Mouse (Mus musculus) lung, postnatal 0 days (tissue): Measurements from ENCODE around the gene Gpat3. TPM values are rescaled to one million over a fixed set of nuclear protein-coding genes. Genes with fewer than 3 reads are reported as not detected.
A peak's percentile ranks its signal among the peaks of the same experiment; 100 is the strongest.

Source experiments
- ATAC-seq: fragments of 200-750 bp; cut with Nextera tagmentation; 2 replicates; pipeline ENCODE4 v1.8.0; 2017; ENCODE audit warnings: moderate library complexity
- DNase-seq: peaks from one replicate; pipeline ENCODE4 v3.0.0-alpha.2; 2016; ENCODE audit warnings: low spot score
- H3K27ac ChIP-seq: fragments of 300-500 bp; sonication (generic); 2 replicates; pipeline ENCODE4 v1.5.1; 2014; ENCODE audit warnings: antibody characterized with exemption, mild to moderate bottlenecking, low read length, mixed read lengths
- H3K27me3 ChIP-seq: fragments of 300-500 bp; sonication (generic); replicated peaks from 2 replicates; pipeline ENCODE4 v1.6.1; 2014; ENCODE audit warnings: low read length, mixed read lengths; ENCODE audit not compliant: insufficient read depth
- H3K36me3 ChIP-seq: fragments of 300-500 bp; sonication (generic); 2 replicates; pipeline ENCODE4 v1.6.1; 2014; ENCODE audit warnings: low read length, mixed read lengths; ENCODE audit not compliant: insufficient read depth
- H3K4me1 ChIP-seq: fragments of 300-500 bp; sonication (generic); 2 replicates; pipeline ENCODE4 v1.6.1; 2014; ENCODE audit warnings: antibody characterized with exemption, low read depth, low read length, mixed read lengths; ENCODE audit not compliant: insufficient read depth
- H3K4me2 ChIP-seq: fragments of 300-500 bp; sonication (generic); replicated peaks from 2 replicates; pipeline ENCODE4 v1.6.1; 2014; ENCODE audit warnings: low read depth, mild to moderate bottlenecking, low read length, moderate library complexity, mixed read lengths
- H3K4me3 ChIP-seq: fragments of 300-500 bp; sonication (generic); 2 replicates; pipeline ENCODE4 v1.5.1; 2014; ENCODE audit warnings: low read depth, low read length
- H3K9ac ChIP-seq: fragments of 300-500 bp; sonication (generic); replicated peaks from 2 replicates; pipeline ENCODE4 v1.6.1; 2014; ENCODE audit warnings: low read depth, mild to moderate bottlenecking
- H3K9me3 ChIP-seq: fragments of 300-500 bp; sonication (generic); 2 replicates; pipeline ENCODE4 v1.6.1; 2016; ENCODE audit warnings: low read length, mixed read lengths
- CTCF ChIP-seq: IDR thresholded peaks from 2 replicates; pipeline ENCODE4 v1.5.1; 2016; ENCODE audit warnings: antibody characterized with exemption, mild to moderate bottlenecking
- EP300 ChIP-seq: IDR thresholded peaks from 2 replicates; pipeline ENCODE4 v1.6.1; 2016; ENCODE audit warnings: antibody characterized with exemption, mild to moderate bottlenecking, control low read depth
- WGBS: fragments of 180-500 bp; shearing (Covaris S2); extraction: QIAGEN DNeasy Blood & Tissue Kit; methylation state at CpG from one replicate; pipeline ENCODE4 v1.1.7; 2014; 5-methylcytosine and 5-hydroxymethylcytosine counted together
- polyA plus RNA-seq: library from polyadenylated mRNA; unstranded; fragments of >200 nt; fragmentation: Nextera tagmentation; extraction: Ambion mirVana; gene quantifications from 2 replicates; pipeline ENCODE4 v1.2.1, GENCODE M21; 2015

Gpat3 gene
- polyA plus RNA-seq, result 2.3 and 2.9 TPM in 2 replicates

- WGBS, result 1% methylated on average over 16 of the region's 16 CpGs
- ATAC-seq, result peak; percentile 13; the same call in 1 of the 2 replicates
Measured at GRCm38 (mm10) chr5:100845485-100845847, at the start of gene Gpat3. TSS of gene Gpat3 (plus strand) at chr5:100845713.

DNA sequence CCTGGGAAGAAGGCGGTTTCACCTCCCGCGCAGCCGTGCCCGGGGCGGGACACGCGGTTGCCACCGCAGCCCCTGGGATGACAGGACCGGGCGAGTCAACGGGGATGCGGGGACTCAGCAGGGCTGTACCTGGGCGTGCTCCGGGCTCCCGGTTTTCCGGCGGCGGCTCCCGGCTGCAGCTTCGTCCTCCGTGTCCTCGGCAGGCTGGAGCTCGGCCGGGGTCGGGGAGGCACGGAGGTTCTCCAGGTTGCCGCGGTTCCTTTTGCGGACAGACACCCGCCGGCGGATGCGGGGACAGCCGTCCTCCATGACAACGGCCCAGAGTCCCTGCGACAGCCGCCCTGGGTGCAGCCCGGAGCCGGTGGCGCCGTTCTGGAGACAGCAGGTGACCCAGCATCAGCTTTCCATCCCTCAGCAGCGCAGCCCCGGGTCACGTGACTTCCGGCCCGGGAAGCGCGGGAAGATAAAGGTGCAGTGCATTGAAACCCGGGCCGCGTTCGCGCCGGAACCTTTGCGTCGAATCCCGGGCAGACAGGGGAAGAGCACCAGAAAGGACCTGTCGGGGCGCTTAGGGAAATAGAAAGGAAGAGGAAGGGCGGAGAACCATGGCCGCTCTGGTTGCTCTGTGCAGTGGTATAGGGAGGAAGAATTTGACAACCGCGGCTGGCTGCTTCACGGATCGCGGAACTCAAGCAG lies 47.2 kb upstream of the Gpat3 start, which contains the start of the genes Helq and Mrps18c:
Gene Helq (minus strand): TSS at position 434 of the 696 bp plus-strand sequence.
Gene Mrps18c (plus strand): TSS at position 463 of the 696 bp plus-strand sequence.
- Histone ChIP-seq H3K27me3 (no peaks in the 10 kb centered on the region), H3K4me1 (0 out of 2 replicates have a peak, but pooled peaks cover 3% of the 10 kb centered on the region), H3K4me3 (peak within 1 kb of the TSS; percentile 84), H3K9me3 (no peaks in the 10 kb centered on the region), H3K36me3 (no peaks in the 10 kb centered on the region), H3K4me2 (peak within 1 kb of the TSS; percentile 99), H3K9ac (peak within 1 kb of the TSS; percentile 54), H3K27ac (no peak within 1 kb of the TSS)
- DNase-seq (peak; percentile 93), ATAC-seq (peak; percentile 97)
- WGBS, result under 1% methylated on average over 62 of the region's 67 CpGs
- TF ChIP-seq EP300 (no peak; the same call in 1 of the 2 replicates), CTCF (no peak)

More at GRCm38 (mm10) chr5:100845485-100845847, at the start of gene Gpat3:
- Histone ChIP-seq H3K4me1 (no peaks in the 10 kb centered on the region), H3K9ac (peak within 1 kb of the TSS; percentile 43), H3K4me3 (peak within 1 kb of the TSS; percentile 63), H3K27ac (peak within 1 kb of the TSS; percentile 11; the same call in 1 of the 2 replicates), H3K9me3 (no peaks in the 10 kb centered on the region), H3K27me3 (peaks cover 12% of the 10 kb centered on the region), H3K36me3 (no peaks in the 10 kb centered on the region), H3K4me2 (peak within 1 kb of the TSS; percentile 96)
- TF ChIP-seq EP300, result no peak
- TF ChIP-seq CTCF, result no peak
- peak; percentile 33 for DNase-seq

DNA sequence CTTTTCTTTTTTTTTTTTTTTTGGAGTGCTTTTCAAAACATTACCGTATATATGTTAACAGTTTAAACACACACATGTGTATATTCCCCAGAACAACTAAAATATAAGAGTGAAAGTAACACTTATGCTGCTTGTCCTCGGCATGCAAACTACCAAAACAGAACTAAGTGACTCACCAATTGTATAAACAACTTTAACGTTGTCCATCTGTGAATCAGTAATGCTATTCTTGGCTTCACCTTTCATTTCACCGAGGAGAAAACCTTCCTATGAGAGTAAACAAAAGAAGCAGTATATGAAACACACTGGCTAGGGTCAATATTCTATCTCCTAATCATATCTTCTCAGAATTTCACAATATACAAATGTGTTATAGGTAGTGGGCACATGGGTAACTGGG lies 27.2 kb upstream of the Gpat3 start:
- Histone ChIP-seq H3K4me3 (no peak overlapping the region), H3K4me2 (no peak overlapping the region), H3K27me3 (no peaks in the 10 kb centered on the region), H3K9me3 (no peaks in the 10 kb centered on the region), H3K4me1 (no peaks in the 10 kb centered on the region; the same call in 1 of the 2 replicates), H3K36me3 (no peaks in the 10 kb centered on the region), H3K9ac (no peak overlapping the region), H3K27ac (no peak overlapping the region)
- WGBS, result 62% methylated on average over 4 of the region's 4 CpGs
- no peak for TF ChIP-seq CTCF
- TF ChIP-seq EP300, result no peak
- DNase-seq (no peak), ATAC-seq (no peak)

DNA sequence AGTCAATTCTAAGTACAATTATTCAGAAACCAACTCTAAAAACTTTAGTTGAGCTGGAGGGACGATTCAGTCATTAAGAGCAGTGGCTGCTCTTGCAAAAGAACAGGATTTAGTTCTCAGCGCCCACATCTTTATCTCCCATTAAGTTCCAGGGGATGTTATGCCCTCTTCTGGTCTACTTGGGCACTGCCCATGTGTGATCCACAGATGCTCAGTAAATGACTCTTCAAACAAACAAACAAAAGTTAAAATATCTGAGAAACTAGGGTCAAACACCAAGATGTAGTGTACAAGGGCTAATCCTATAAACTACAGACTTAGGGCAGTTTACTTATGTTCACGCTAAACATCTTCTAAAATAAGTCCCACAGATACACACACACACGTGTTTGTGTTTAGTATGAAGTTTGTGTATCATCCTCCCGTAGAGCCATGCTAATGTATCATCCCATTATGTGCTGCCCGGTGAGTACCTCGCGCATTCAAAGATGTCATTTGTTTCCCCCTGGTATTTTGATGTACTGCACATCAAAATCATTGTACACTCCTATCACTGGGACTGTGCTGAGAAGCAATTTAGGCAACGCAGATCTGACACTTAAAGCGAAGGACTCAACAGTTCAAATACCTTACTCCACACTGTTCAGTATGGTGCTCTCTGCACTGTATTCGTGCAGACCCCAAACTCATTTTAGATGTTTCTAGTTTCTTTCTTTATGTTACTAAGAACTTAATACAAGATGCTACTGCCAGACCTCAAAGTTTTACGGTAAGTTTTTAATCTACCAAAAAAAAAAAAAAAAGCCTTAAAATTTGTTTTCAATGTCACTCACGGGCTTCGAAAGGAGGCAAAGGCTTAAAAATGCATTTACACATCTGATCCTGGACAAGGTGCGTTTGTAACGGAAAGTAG lies 25.7 kb upstream of the Gpat3 start:
- no peak for ATAC-seq
- Histone ChIP-seq H3K9ac (peak overlapping the region; percentile 86), H3K4me3 (peak overlapping the region; percentile 86), H3K27ac (no peak overlapping the region; the same call in 1 of the 2 replicates), H3K9me3 (no peaks in the 10 kb centered on the region), H3K36me3 (no peaks in the 10 kb centered on the region), H3K4me2 (peak overlapping the region; percentile 100), H3K27me3 (no peaks in the 10 kb centered on the region), H3K4me1 (no peaks in the 10 kb centered on the region; the same call in 1 of the 2 replicates)
- TF ChIP-seq EP300, result no peak
- peak; percentile 52 for TF ChIP-seq CTCF
- peak; percentile 34 for DNase-seq
- WGBS, result 27% methylated on average over 16 of the region's 16 CpGs

- ATAC-seq (peak; percentile 97), DNase-seq (peak; percentile 88)
- whole genome bisulfite sequencing, result under 1% methylated on average over 61 of the region's 63 CpGs
- Histone ChIP-seq H3K27ac (peak within 1 kb of the TSS; percentile 59), H3K27me3 (no peaks in the 10 kb centered on the region), H3K9ac (peak within 1 kb of the TSS; percentile 86), H3K4me2 (peak within 1 kb of the TSS; percentile 100), H3K36me3 (no peaks in the 10 kb centered on the region), H3K9me3 (no peaks in the 10 kb centered on the region), H3K4me1 (no peaks in the 10 kb centered on the region; the same call in 1 of the 2 replicates), H3K4me3 (peak within 1 kb of the TSS; percentile 86)
- TF ChIP-seq EP300 (no peak), CTCF (peak; percentile 16)
Measured at GRCm38 (mm10) chr5:100820483-100821184, 24.9 kb upstream of the Gpat3 start, which contains the start of gene Abraxas1. TSS of gene Abraxas1 (minus strand) at chr5:100820965.
